Mouse (Mus musculus): ENCODE results near the gene Nmur1. TPM values are rescaled to one million over a fixed set of nuclear protein-coding genes. Genes with fewer than 3 reads are reported as not detected.

Gene Nmur1
- total RNA-seq, 2 experiments from 2014 or later: 0.25 to 0.53 TPM

DNA sequence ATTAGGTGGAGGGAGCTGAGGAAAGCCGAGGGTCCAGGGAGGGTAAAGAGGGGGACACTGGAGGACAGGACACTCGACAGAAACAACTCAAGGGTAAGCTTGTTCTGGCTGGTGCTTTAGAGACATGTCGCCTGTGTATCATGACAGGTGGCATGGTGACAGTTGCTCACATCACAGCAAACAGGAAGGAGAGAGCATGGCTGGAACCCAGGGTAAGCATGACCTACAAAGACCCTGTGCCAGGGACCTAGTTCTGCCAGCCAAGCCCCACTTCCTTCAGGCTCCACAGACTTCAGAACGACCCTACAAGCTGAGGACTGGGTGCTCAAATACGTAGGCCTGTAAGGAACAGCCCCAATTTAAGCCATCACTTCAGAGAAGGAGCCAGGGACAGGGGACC lies 2.1 kb downstream of the Nmur1 start:
- intact Hi-C loops (cut with DNase I): no loop called here
- DNase-seq (ENCODE audit: low spot score in 2 of 2): no peak

DNA sequence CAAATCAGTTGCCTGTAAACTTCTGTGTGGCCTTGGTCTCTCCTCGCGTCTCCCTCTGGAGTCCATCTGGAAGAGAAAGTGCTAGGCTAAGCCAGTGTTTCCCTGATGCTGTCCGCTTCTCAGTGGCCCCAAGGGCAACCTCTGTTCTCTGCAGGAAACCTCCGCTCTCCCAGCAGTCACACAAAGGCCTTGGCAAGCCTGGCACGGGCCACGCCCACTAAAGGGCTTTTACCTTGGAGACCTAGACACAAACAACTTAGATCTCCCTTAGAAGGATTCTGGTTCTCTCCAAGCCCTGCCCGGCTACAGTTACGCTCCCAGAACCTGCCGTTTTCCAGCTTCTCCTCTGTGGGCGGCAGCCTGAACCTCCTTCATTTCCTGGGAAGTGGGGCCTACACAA lies 5.0 kb downstream of the Nmur1 start:
- DNase-seq (ENCODE audit: low spot score in 2 of 2): no peak
- intact Hi-C loops (cut with DNase I): no loop called here

DNA sequence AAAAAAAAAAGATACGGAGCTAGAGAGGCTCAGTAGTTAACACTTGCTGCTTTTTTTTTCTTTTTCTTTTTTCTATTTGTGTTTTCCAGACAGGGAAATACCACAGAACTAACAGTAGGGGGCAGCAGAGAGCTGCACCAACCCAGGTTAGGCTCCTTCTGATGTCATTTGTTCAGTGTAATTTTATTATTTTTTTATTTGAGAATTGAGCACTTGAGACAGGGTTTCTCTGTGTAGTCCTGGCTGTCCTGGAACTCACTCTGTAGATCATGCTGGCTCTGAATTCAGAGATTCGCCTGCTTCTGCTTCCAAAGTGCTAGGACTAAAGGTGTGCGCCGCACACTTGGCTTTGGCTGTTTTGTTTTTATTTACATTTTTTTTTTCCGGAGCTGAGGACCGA lies 9.7 kb downstream of the Nmur1 start:
- intact Hi-C loops (cut with DNase I): loop anchor here (5.0 kb wide), 1 partner anchor 39 kb away; no protein-coding TSS in a partner anchor
- DNase-seq (ENCODE audit: low spot score in 2 of 2): no peak

DNA sequence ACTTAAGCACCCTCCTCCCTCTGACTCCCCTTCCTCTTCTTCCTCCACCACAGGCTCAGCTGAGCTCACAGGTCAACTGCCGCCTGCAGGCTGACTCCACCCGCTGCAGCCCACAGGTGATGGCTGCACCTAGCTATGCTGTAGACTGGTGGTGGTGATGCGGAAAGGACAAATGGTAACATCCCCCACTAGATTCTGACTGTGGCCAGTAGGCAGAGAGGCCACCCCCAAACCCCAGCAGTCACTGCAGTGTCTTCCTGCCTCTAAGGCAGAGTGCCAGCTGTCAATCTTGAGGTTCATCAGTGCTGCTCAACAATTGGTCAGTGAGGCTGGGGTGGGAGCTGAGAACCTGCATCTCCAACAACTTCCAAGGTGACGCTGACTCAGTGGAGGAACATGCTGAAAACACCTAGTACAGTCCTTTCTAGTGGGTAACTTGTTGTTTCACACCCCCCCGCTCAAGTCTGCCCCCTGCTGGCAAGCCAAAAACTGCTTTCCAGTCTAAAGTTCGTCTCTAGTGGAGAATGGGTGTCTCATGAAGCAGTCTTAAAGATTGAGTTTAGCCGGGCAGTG lies 10.3 kb downstream of the Nmur1 start:
- DNase-seq (ENCODE audit: low spot score in 2 of 2): no peak

DNA sequence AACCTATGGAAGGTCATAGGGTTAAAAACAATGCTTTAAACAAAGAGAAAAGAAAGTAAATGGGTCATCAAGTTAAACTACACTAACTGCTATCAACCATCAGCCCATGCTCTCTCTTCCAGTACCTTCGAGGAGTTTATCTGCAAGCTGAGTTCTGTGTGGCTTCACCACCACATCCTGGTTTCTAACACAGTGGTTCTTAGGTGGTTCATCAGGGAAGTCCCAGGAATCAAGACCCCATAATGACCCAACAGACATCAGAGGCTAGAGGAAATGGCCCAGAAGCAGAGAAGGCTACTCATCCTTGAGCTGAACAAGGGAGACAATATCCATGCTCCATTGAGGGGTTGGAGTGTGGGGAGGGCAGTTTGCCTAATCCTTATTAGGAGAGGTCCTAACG lies 10.9 kb downstream of the Nmur1 start:
- no peak for DNase-seq (ENCODE audit: low spot score in 2 of 2)
- intact Hi-C loops (cut with DNase I): loop anchor here (5.0 kb wide), 1 partner anchor 38 kb away; no protein-coding TSS in a partner anchor

More for the DNA sequence above, 10.3 kb downstream of the Nmur1 start:
- intact Hi-C loops (cut with DNase I): loop anchor here (5.0 kb wide), 1 partner anchor 38 kb away; no protein-coding TSS in a partner anchor

DNA sequence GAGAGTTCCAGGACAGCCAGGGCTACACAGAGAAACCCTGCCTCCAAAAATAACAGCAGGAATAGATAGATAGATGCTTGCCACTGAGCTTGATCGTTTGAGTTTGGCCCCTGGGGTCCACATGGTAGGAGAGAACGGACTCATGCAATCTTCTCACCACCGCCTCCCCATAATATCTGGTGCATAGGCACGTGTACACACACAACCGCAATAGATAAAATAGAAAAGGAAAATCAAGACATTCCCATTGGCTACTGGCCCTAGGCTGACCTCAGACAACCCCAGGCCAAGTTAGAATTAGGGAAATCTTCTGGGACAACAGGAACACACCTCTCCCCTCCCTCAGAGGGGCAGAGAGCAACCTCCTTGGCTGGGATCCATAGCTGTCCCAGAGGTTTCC lies 11.3 kb downstream of the Nmur1 start:
- intact Hi-C loops (cut with DNase I): loop anchor here (5.0 kb wide), 1 partner anchor 37 kb away; no protein-coding TSS in a partner anchor
- DNase-seq (ENCODE audit: low spot score in 2 of 2): no peak

DNA sequence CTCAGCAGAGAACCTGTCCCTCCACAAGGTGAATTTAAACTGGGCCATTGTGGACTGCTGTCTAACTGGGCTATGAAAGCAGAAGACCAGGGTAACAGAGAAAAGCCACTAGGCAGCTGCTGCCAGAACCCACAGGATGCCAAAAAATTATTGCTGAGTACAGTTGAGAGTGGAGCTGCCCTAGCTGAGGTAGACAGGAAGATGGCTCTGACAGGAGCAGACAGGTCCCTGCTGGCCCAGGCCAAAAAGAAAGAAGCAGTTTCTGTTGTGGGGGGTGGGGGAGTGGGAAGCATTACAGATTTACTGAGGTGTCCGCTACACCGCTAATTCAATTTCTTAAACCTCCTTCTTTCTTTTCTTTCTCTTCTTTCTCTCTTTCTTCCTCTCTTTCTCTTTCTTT lies 16.6 kb downstream of the Nmur1 start:
- DNase-seq (ENCODE audit: low spot score in 2 of 2): no peak
- intact Hi-C loops (cut with DNase I): no loop called here

DNA sequence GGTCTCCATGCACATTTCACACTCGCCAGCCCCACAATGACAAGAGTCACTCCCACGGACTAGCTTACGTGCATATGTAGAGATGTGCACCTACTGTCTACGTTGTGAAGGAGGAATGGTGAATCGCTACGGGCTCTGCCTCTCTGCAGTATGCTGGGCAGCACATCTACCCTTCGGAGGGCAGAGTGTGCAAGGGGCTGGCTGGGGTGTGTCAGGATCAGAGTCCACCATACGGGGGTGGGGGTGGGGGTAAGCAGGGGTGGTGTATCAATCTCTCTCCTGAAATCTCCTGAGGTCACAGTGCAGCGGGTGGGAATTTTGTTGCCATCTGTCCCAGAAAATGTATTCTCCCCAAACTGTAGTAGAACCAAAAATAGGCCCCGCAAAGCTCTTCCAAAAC lies 17.5 kb downstream of the Nmur1 start:
- intact Hi-C loops (cut with DNase I): no loop called here
- DNase-seq (ENCODE audit: low spot score in 2 of 2): no peak

DNA sequence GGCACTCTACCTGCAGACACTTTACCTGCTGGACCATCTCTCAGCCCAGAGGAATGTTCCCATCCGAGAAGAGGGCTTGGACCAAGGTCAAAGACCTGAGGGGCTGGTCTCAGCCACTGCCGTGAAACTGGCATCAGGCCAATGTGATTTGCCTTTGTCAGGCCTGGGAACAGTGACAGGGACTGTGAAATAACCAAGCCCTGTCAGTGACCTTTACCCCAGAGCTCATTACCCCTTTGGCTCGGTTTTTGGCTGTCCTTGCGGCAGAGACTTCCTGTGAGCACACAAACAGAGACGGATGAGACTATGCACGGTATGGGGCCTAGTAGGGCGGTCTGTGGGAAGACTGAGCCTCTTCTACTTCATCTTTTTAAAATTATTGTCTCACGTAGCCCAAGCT lies 19.1 kb downstream of the Nmur1 start:
- DNase-seq (ENCODE audit: low spot score in 2 of 2): no peak
- intact Hi-C loops (cut with DNase I): no loop called here

DNA sequence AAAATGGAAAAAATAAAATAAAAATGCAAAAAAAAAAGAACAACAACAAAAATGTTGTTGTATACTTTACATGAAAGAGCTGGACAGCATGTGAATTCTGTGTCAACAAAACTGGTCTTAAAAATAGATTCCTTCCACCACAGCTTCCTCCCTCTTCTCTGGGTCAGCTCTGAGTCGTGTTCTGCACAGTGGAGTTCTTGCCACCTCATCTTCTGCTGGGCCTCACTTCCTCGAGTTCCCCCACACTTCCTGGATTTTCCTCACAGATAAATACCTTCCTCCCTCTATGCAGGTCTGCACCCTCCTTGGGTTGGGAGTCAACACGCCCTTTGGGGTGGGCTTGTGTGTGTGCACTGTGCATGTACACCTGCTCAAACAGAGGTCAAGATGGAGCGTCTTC lies 19.7 kb downstream of the Nmur1 start:
- no peak for DNase-seq (ENCODE audit: low spot score in 2 of 2)
- intact Hi-C loops (cut with DNase I): no loop called here

DNA sequence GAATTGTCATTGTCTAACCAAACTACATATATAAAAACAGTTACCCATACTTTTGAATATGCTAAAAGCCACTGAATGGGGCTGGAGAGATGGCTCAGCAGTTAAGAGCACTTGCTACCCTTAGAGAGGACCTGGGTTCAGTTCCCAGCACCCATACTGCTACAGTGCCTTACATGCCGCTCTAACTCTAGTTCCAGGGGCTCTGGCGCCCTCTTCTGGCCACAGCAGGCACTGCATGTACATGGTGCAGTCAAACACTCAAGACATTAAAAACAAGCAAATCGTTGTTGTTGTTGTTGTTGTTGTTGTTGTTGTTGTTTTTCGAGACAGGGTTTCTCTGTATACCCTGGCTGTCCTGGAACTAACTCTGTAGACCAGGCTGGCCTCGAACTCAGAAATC lies 21.2 kb downstream of the Nmur1 start:
- DNase-seq (ENCODE audit: low spot score in 2 of 2): no peak

DNA sequence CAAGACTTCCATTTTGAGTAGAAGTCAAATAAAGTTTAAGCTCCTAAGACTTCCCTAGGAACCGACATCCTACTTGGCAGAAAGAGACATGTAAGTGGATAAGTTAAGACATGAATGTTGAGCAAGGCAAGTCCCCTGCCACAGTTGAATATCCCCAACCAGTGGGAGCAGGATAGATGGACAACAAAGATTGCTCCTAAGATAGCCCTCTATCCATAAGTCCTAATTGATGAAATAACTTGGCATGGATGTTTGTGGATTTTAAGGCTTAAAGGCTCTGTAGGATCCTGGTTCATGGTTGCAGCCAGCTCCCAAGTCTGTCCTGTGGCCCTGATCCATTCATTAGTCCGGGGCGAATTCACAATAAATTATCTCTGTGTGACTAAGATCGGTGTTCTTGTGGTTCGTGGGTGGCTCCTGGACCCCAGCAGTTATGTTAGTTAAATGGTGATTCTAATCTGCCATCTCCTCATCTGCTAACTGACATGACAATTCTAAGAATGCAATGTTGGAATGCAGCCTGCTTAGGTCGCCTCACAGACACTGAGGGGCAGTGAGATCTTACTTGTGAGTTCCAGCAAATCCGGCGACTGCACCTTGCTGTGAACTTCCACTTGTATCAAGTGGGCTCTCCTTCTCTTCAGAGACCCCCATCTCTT lies 25.8 kb downstream of the Nmur1 start:
- no peak for DNase-seq (ENCODE audit: low spot score in 2 of 2)
- intact Hi-C loops (cut with DNase I): no loop called here

More for the DNA sequence above, 21.2 kb downstream of the Nmur1 start:
- intact Hi-C loops (cut with DNase I): no loop called here

DNA sequence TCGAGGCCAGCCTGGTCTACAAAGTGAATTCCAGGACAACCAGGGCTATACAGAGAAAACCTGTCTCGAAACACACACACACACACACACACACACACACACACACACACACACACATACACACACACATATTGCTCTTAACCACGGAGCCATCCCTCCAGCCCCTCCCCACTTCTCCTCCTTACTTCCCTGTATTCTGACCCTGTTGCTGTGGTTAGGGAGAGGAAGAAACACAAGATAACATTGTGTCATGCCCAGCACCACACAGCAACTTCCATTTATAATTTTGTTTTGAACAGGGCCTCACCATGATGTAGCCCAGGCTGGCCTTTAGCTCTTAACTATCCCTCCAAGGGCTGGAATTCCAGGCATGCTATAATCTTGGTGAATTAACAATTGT lies 26.7 kb downstream of the Nmur1 start:
- no peak for DNase-seq (ENCODE audit: low spot score in 2 of 2)
- intact Hi-C loops (cut with DNase I): no loop called here

DNA sequence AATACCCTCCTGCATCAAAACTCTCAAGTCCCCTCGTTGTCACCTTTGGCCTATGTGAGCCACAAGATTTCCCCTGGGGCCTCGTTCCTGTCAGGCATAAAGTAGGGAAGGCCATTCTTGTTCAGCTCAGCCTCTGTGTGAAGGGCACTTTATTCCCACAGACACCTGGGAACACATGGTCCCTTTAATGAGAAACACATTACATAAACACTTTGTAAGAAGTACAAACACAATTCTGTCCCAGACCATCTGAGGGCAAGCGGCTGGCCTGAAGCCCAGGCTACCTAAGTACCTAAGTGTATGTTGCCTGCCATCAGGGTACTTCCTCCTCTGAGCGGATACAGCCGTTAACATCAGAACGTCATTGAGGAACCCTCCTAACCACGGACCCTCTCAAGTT lies 27.8 kb downstream of the Nmur1 start:
- DNase-seq (ENCODE audit: low spot score in 2 of 2): no peak
- intact Hi-C loops (cut with DNase I): no loop called here

DNA sequence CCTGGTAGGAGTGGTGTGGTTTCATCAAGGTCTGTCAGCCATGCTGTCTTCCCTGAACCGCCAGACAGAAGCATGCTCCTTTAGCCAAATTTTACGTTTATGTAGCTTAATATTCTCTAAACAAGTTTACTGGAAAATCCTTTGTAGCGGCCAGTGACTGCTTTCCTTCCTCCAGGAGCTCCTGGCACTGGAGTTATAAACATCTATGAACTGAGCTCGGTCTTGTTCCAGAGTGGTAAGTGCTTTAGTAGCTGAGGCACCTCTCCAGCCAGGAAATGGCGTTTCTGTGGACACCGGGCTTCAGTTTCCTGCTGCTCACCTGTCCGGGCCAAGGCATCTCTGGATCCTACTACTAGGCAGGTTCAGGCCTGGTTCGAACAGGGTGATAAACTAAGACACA lies 28.4 kb downstream of the Nmur1 start:
- intact Hi-C loops (cut with DNase I): no loop called here
- DNase-seq (ENCODE audit: low spot score in 2 of 2): no peak

DNA sequence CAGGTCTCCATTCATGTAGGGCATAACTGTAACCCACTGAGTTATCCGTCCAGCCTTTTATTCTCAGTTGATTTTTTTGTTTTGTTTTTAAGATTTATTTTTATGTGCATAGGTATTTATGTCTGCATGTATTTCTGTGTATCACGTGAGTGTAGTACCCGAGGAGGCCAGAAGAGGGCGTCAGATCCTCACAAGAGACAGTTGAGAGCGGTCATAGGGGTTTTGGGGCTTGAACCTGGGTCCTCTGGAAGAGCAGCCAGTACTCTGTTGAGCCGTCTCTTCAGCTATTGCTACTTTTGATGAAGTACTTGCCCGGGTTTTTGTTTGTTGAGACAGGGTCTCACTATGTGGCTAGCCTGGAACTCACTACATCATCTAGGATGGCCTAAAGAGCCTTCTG lies 30.1 kb downstream of the Nmur1 start:
- DNase-seq (ENCODE audit: low spot score in 2 of 2): no peak
- intact Hi-C loops (cut with DNase I): no loop called here

DNA sequence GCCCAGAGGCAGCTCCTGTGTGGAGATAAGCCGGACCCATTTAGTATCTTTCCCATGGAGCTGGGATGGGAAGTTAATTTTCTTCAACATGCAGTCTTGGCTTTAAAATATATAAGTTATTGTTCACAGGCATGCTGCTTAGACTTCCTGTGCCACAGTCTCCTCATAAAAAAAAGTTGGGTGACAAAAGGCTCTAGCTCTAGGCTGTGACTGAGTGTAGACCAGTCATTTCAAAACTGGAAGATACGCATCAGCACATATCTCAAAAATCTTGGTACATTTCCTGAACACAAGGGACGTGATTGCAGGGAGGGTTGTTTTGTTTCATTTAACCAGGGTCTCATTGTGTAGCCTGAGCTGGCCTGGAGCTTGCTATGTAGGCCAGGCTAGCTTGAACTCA lies 31.8 kb downstream of the Nmur1 start:
- intact Hi-C loops (cut with DNase I): no loop called here
- no peak for DNase-seq (ENCODE audit: low spot score in 2 of 2)

DNA sequence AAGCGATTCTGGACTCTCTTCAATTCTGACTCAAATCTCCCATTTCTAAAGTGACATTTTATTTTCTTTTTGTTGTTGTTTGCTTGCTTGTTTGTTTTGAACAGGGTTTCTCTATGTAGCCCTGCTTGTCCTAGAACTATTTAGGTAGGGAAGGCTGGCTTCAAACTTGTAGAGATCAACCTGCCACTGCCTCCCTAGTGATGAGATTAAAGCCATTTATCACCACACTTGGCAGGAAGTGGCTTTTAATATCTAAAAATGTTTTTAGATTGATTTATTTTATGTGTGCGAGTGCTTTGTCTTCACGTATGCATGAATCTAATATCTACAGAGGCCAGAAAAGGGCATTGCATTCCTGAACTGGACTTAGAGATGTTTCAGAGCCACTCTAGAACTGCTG lies 32.8 kb downstream of the Nmur1 start:
- intact Hi-C loops (cut with DNase I): no loop called here
- DNase-seq (ENCODE audit: low spot score in 2 of 2): no peak

DNA sequence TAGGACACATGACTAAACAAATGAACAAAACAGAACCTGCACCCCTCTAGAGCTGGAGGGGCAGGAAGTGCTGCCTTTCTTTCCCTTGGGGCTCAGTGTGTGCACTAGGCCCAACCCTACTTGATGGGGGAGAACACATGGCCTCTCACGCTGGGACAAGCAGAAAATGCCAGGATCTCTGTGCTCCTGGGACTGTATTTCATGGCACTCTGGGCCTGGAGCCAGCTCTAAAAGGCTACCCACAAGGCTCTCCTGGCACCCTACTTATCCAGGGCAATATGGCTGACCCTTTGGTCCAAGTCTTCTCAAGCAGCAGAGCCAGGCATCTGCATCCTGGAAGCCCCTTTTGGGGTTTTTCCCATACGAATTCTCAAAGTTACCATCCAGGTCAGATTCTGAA lies 34.6 kb downstream of the Nmur1 start:
- intact Hi-C loops (cut with DNase I): no loop called here

DNA sequence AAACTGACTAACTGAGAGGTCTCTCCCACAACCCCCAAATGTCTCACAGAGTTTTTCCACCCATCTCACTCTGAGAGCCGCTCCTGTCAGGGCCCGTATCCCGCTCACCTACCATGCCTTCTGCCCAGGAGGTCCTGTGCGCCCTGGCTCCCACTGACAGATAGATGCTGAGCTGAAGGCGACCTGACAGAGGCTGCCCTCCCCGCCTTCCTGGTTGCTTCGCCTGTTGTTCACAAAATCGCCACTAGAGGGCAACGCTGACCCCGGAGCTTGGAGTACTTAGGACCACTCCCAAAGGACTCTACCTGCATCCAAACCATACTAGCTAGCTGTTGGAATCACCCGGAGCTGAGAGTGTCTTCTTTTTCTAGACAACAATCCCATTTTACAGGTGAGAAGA lies 36.8 kb downstream of the Nmur1 start:
- intact Hi-C loops (cut with DNase I): loop anchor here (5.0 kb wide), 1 partner anchor 43 kb away; no protein-coding TSS in a partner anchor
- peak; percentile 60 to 78 for DNase-seq (ENCODE audit: low spot score in 2 of 2)

More for the DNA sequence above, 34.6 kb downstream of the Nmur1 start:
- DNase-seq (ENCODE audit: low spot score in 2 of 2): no peak

DNA sequence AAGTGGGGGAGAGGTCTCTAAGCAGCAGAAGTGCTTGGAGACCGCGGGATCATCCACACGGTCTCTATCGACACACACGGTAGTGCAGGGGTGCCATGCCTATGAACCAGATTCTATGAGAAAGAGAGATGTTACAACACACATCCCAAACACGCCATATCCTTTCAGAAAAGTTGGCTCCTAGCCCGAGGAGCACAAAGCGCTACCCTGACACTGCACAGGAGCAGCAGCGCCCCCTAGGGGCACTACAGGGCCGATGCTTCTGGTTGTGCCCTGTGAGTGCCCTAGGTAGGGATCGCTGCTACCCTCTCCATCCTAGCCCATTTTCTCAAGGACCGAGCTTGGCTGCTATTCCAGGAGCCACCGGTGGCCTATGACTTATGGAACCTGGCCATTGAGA lies 45.0 kb downstream of the Nmur1 start:
- intact Hi-C loops (cut with DNase I): no loop called here
- peak; percentile 51 to 88 for DNase-seq (ENCODE audit: low spot score in 2 of 2)

Data from left cerebral cortex, postnatal 14 days (tissue).